Mouse (Mus musculus): ENCODE results near the gene Adssl1. TPM values are rescaled to one million over a fixed set of nuclear protein-coding genes. Genes with fewer than 3 reads are reported as not detected.

Adssl1 gene
- total RNA-seq, 2 experiments from 2014 or later, result 14.3 to 15.7 TPM

DNA sequence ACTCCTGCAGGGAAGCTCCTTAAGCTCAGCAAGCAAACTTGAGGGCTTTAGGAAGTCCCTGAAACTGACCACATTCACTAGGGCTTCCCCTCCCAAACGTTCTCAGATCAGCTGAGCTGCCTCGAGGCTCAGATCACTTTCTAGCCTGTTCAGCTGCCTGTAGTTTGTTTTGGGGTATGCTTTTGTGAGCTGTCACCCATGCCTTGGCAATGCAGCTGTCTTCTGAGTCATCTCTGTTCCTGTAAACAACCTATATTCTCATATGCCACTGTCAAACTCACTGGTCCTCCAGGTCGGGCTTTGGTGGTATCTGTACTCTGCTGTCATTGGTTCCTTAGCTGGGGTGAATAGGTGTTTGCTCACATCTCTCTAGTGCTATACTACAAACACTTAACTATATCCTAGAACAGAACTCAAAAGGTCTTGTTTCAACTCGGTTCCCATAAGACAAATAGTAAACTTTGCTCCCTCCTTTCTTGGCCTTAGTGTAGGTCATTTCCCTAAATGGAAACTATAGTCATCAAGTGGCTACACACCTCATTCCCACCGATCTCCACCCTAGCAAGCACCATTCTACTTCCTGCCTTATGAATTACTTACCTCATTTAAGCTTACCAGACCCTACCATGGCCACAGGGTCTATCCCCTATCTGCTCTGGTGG is 32.1 kb downstream of the Adssl1 start:
- DNase-seq (ENCODE audit: low spot score in 2 of 2), result no peak

DNA sequence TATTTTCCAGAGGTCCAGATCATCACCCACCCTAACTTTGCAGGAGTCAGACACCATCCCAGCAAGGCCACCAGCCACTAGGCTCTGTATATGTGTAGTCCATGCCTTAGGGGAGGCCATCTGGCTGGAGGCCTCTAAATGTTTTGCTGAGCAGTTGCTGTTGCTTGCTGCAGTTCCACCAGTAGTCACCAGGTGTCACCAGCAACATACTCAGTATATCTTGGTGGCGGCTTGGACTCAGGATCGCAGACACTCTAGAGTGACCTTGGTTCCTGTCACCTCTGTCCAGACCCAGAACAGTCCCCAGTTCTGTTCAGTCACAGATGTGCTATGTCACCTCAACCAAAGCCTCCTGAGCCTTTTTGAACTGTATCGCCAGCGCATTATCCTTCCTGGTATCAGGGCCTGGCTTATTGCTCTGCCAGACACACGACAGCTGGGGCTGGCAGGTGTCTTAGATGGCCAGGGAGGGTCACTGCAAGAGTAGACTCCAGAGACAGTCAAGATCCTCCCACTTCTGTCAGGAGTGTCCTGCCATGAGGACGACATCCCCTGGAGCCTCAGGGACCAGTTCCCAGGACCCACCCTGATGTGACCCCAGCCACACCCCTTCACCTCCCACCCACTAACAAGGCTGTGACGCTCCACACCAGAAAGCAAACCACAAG is 33.4 kb downstream of the Adssl1 start:
- peak; percentile 73 to 93 for DNase-seq (ENCODE audit: low spot score in 2 of 2)

DNA sequence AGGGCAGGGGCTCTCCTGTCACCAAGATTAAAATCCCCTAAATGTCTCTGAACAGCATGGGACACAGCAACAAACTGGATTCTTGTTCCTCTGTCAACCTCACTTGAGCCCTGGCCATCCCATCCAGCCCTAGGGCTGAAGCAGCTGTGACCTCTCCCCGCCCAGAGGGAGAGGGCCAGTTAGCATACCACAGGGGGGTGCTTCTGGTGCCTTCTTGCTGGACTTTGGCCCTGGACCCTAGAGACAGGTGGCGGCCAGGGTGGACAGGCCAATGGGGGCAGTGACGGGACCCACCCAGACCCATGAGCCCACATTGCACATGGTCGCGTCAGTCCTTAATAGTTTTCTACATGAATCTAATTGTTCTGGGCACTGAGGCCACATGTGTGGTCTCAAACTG is 34.2 kb downstream of the Adssl1 start:
- no peak for DNase-seq (ENCODE audit: low spot score in 2 of 2)

DNA sequence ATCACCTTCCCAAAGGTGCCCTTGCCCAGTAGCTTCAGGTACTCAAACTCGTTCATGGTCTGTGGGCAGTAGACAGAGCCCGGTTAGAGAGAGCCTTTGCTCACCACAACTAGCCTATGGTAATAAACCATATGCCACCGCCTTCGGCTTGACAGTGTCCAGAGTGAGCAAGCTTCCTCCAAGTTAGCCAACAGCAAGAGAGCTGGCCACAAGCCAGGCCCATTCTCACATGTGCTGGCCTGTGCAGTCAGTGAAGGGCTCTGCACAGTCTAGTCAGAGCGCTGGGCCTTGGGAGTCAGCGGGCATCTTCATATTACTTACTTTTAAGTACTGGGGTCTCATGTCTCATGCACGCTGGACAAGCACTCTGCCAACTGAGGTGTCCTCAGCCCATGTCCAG is 38.8 kb downstream of the Adssl1 start:
- DNase-seq (ENCODE audit: low spot score in 2 of 2), result no peak

DNA sequence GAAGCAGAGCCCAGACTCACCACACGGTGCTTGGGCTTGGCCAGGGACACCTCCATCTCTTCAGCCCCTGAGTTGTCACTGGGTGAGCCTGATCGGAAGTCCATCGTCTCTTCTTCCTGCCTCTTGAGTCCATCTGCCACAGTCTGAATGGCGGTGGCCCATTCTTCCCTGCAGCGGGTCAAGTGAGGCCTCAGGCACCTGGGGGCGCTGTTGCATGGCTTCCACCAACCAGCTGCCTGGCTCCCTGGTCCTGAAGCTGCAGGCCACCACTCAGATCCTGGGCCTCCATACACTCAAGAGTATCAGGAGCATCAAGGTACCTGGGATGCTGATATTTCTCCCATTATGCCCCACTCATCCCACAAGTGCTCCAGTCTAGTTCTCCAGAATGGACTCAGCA is 39.3 kb downstream of the Adssl1 start:
- peak in 1 of 2 experiments; percentile 56 for DNase-seq (ENCODE audit: low spot score in 2 of 2)

DNA sequence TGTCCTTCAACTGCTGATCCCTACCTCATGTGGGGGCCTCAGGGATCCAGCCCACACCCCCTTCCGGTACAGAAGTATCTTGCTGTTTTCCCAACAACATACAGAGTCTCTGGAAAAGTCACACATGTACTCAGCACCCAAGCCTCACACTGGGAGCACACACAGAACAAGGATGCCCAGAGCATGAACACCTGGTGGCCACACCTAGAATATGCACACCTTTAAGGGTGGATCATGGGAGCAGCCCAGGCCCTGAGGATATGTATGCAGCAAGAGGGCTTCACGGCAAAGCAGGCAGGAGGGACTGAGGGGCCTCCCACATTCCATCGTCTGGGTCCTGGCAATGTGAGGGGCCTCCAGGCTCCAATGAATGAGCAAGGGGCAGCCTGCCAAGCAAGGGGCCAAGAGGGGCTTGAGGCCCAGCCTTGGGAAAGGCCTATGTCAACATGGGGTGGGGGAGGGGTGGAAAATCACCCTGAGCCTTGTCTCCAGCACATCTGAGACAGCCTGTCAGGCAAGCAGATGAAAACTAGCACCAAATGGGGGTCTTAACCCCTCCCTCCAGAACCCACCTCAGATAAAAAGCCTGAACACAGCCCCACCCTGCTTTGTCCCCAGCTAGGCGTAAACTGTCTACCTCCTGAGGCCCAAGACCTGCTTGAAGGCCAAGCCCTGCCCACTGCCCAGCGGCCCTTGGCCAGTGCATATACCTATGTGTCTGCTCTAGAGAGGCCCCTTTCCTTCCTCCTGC is 40.9 kb downstream of the Adssl1 start:
- DNase-seq (ENCODE audit: low spot score in 2 of 2), result no peak

DNA sequence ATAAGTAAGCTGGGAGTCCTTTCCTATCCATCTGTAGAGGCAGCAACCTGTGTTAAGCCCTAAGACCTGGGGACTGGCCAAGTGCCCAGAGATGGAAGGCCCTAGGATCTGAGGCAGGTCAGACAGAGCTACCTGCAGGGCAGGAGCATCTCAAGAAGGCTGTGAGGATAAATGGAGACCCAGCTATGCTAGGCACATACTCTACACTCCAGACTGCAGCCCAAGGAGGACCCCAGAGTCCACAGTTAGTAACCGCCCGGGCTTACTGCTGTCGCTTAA is 41.4 kb downstream of the Adssl1 start:
- DNase-seq (ENCODE audit: low spot score in 2 of 2), result no peak

DNA sequence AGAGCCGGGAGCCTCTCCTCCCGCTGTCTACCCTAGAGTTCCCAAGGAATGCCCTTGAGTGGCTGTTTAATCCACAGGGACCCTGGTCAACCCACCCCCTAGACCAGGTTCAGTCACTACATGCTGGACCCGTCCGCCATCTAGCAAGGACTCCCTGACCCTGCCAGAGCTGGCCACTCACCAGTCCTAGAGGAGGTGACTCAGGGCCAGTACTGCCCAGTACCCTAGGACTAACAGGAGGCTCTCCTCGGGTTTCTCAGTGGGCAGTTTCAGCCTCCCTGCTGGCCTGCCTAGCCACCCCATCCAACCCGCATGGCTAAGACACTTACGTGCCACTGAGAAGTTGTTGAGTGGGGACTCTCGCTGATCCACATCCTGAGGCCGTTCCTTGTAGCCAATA is 42.0 kb downstream of the Adssl1 start:
- DNase-seq (ENCODE audit: low spot score in 2 of 2), result no peak

DNA sequence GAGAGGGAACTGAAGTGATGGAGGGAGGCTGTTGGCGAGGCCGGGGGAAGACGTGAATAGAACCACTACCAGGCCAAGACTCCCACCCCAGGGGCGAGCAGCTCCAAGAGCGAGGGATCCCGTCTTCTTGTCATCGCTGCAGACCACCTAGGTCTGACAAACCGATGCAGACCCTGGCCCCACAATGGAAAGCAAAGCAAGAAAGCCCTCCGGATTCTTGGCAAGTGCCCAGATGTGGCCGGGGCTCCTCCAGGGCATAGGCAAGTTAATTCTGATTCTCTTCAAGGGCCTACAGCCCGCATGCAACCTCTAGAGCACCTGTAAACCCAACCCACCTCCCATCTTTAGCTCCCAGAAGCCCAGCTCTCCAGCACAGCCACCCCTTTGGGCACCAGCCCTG is 43.5 kb downstream of the Adssl1 start:
- DNase-seq (ENCODE audit: low spot score in 2 of 2), result no peak

DNA sequence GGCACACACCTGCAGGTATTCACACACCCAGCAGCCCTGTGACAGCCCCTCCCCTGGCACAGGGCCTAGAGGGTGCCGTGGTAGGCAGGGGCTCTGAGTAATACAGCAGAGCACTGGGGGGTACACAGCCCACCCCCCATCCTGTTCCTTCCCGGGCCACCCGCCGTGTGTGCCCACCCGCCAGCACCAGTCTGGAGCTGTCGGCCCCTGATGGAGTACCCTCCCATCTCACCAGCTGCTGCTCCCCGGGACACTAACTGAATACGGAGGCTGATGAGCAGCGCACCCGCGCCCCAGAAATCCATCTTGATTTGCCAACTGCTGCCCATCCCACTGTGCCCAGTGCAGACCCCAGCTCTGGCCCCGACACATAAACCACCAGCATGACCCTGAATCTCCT is 43.9 kb downstream of the Adssl1 start:
- DNase-seq (ENCODE audit: low spot score in 2 of 2), result no peak

DNA sequence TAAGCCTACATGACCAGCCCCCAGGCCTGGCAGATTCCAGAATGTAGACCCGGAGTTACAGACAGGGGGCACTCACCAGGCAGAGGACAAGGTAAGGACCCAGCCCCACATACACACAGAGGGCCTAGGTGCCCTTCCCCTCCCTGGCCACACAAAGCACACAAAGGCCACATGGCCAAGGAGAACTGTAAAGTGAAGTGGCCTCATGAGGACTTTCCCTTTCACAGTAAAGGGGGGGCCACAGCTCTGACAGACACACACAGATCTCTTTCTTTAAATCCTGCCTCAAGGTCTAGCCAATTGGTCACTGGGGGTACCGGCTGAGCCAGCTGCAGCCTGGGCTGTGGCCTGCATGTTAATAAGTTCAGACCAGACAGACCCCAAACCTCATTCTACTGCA is 44.3 kb downstream of the Adssl1 start:
- DNase-seq (ENCODE audit: low spot score in 2 of 2), result no peak

DNA sequence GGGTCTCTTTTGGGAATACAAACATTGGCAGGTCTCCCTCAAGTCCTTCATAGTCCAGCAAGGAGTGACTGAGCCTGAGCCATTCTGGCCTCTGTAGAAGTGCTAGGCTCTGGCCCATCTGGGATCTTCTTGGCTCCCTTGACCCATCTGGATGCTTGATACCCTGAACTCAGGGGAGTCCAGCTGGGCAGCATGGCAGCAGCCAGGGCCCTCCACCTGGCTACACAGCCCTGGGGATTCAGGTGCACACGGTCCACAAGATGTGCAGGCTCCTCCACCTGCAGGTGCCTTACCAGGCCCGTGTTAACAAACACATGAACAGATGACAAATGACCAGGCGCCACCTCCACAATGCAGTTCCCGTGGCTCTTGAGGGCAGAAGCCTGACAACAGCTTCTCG is 44.8 kb downstream of the Adssl1 start:
- no peak for DNase-seq (ENCODE audit: low spot score in 2 of 2)

DNA sequence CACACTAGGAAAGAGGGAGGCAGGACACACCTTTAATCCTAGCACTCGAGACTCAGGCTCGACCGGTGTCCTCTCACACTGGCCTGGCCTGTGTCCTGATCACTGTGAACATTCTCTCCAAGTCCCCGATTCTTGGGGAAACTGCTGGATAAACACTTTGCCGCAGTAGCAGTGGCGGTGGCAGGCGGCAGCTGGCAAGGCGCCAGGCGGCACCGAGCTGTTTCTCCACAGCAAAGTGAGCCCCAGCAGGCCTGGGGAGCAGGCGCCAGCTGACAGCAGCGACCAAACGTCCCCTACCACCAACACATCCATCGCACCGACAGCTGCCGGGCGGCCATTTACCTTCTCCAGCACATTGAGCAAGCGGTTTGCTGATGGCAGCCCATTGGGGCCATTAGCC is 45.6 kb downstream of the Adssl1 start:
- peak; percentile 65 to 85 for DNase-seq (ENCODE audit: low spot score in 2 of 2)

DNA sequence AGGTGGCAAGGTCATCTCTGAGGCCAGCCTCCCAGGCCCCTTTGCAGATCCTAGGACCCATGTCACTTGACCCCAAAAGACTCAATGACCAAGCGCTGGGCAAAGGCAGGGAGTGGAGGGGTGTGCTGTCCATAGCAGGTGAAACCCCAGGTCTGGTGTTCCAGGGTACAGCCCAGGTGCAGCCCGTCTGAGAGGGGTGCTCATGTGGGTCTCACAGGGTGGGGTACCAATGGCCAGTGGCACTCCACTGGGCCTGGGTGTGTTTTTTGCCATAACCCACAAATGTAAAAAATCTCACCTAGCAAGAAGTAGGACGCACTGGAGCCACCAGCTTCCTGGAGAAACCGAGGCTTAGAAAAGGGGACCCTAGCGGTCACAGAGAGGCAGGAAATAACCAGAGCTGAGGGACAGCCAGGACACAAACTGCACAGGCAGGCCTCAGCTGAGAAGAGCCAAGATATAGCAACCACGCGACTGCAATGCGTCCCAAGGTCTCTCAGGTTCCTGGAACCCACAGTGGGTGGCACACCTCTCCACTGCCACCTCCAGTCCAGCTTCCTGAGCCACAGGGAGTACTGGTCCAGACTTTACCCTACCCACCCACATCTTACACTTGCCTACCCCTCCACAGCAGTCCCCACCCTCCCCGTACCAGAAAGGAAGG is 46.2 kb downstream of the Adssl1 start:
- DNase-seq (ENCODE audit: low spot score in 2 of 2), result no peak

DNA sequence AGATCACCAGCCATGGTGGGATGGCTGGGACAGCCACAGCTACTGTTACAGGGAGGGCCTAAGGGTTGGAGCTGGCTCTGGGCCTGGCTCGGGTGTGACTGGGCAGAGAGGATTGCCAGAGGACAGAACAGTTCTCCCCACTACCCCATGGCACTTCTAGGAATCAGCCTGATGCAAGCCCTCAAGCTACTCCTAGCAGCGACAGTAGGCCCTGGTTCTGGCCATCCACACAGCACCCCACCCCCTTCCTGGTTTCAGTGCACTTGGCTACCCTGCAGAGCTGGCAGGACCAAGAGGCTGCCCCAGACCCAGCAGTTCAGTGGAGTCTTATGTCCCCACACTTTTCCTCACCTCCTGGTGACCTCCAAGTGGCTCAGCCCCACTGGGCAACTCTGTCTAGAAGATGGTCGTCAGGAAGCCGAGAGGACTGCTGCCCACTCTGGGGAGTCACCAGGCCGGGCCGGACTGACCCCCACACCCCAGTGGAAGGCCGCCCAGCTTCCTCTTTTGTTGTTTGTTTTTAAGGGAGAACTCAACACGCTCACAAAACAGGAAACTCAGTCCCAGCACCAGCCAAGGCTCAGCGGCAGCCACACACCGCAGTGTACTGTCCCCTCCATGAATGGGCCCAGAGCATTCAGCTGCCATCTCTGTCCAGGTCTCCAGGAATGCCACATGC is 47.9 kb downstream of the Adssl1 start:
- no peak for DNase-seq (ENCODE audit: low spot score in 2 of 2)

DNA sequence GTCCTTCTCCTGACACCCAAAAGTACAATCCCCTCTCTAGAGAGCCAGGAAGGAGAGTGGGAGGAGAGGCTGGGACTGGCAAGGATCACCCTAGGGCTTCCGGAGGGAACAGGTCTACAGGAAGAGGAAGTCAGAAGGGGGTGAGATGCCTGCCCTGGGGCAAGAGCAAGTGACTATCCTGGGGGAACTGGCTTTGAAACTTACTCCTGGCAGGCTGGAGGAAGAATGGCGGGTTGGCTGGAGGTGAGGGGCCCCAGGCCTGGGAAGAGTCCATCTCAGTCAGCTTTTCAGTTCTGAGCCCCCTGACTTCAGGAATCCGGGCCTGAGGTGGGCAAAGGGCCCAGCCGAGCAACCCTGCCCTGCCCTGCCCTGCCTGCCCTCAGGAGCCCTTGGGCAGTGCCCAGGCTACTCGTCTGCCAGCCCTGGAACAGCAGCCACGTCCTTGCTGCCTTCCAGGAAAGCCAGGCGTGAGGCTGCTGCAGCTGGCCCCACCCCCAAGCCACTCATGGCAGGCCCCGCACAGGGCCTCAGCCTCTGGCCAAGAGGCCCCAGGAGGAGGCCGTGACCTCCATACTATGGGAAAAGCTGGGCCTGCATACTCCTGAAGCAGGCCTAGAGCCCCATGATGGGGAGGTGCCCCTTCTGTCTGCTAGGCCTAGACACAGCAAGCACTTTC is 51.0 kb downstream of the Adssl1 start:
- DNase-seq (ENCODE audit: low spot score in 2 of 2), result no peak

DNA sequence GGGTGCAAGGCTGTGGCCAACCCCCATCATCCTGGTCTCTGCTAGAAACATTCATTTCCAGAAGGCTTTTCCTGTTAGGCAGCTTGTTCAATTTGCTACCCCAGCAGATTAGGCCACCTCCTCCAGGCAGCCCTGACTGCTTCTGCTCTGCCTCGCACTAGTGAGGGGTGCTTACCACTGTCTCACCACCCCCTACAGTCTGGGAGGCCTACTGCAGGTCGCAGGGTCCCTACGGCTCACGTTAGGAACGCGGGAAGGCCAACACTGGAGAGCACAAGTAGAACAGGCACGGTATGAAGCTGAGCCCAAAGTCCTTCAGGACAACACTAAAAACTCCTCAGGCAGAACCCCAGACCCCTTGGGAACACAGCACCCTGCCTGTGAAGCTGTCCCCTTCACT is 52.0 kb downstream of the Adssl1 start:
- no peak for DNase-seq (ENCODE audit: low spot score in 2 of 2)

DNA sequence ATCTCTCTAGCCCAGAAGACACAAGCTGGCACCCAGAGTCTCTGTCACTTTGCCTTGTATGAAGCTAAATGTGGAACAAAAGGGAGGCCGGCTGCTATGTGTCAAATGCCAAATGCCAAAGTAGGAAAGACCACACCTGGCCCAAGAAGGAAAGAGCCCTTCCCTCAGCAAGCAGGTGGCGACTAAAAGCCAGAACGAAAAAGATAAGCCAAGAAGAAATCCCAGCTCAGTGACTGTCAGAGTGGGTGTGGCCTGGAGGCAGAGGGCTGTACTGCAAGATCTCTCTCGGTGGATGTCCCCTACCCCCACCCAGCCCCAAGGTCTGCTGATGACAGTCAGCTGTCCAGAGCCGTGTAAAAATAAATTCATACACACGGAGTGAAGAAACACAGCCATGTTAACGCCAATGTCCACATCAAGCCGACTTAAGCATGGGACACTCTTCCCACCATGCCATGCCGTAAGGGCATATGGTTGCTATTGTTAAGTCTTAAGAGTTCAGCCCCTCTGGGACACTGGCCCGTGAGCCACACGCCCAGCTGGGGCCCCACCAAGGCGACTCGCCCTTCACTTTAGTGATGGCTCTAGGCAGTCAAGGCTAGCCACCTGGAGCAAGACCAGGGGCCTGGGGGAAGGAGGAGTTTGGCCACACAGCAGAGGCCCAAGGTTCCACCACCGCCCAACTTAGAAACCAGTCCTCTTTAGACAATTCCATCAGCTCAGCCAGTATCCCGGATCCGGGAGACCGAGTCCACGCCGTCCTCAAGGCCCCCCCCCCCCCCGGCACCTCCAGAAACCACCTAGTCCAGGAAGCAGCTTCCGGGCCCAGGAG is 53.1 kb downstream of the Adssl1 start:
- no peak for DNase-seq (ENCODE audit: low spot score in 2 of 2)

DNA sequence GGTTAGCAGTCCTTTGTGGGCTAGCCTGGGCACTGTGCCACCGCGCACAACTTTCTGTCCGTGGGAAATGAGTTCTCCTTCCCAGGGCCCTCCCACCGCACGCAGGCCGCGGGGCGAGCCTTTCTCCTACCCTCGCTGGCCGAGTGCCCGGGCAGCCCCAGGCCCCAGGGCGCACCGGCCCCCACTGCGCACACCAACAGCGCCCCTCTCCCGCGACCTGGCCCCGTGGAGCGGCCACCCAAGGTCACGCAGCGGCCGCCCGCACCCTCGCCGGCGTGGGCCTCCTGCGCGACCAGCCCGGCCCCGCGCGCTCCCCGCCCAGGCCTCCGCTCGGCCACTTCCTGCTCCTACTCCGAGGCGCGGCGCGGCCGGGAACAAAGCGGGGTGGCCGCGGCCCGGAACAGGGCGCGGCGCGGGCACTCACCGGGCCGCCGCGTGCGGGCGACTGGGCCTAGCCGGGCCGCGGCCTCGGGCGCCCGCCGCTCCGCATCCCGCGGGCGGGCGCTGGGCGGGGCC is 53.8 kb downstream of the Adssl1 start:
- DNase-seq (ENCODE audit: low spot score in 2 of 2), result no peak
